Mouse (Mus musculus): Measurements from ENCODE around the gene Slc5a4b. TPM values are rescaled to one million over a fixed set of nuclear protein-coding genes. Genes with fewer than 3 reads are reported as not detected.

Gene Slc5a4b
- total RNA-seq, 2 experiments from 2014 or later = not detected

DNA sequence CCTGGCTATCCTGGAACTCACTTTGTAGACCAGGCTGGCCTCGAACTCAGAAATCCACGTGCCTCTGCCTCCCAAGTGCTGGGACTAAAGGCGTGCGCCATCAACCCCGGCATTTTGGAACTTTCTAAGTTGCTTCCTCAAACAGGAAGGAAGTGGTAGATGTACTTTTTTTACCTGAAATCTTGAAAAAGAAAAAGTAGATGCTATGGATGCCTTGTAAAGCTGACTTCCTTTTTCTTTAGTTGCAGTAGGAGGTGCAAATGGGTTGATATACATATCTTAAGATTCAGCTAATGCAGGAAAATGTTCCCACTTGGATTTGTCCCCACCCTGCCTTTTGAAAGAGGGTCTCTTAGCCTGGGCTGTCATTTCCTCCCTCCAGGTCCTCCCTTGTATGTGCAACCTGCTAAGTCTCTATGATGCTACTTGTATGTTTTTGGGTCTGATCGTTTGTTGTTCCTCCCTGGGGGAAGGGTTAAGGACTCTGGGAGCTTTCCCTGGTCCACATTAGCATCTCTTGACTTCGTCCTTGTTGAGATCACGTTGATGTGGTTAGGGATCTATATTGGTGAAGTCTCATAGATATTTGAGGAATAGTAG, 76.7 kb downstream of the Slc5a4b start:
- Histone ChIP-seq H3K4me3 (no peak overlapping the region), H3K27ac (no peak overlapping the region)
- no peak for DNase-seq (ENCODE audit: extremely low spot score in 1 of 2, low spot score in 2 of 2)
- TF ChIP-seq CTCF (IDR thresholded peaks at IDR 0.05) = no peak
- intact Hi-C loops (cut with DNase I) = no loop called here

- Histone ChIP-seq H3K27ac (peak overlapping the region; percentile 72; the same call in 1 of the 2 replicates), H3K4me3 (peak overlapping the region; percentile 90)
- DNase-seq (ENCODE audit: extremely low spot score in 1 of 2, low spot score in 2 of 2) = no peak
- no peak for TF ChIP-seq CTCF (IDR thresholded peaks at IDR 0.05)
- intact Hi-C loops (cut with DNase I) = no loop called here
These were observed 77.7 kb downstream of the Slc5a4b start for GRCm38 (mm10) chr10:76033119-76033455.

GRCm38 (mm10) chr10:76032402-76033118, 78.2 kb downstream of the Slc5a4b start, which contains the start of gene Zfp280b:
TSS of gene Zfp280b (plus strand) at chr10:76032650.
- intact Hi-C loops (cut with DNase I) = no loop called here
- Histone ChIP-seq H3K4me3 (peak within 1 kb of the TSS; percentile 90), H3K27ac (peak within 1 kb of the TSS; percentile 72)
- DNase-seq (ENCODE audit: extremely low spot score in 1 of 2, low spot score in 2 of 2) = peak; percentile 94 to 95
- peak; percentile 74 for TF ChIP-seq CTCF (IDR thresholded peaks at IDR 0.05)

GRCm38 (mm10) chr10:76031511-76032401, 79.0 kb downstream of the Slc5a4b start:
- intact Hi-C loops (cut with DNase I) = no loop called here
- no peak for TF ChIP-seq CTCF (IDR thresholded peaks at IDR 0.05)
- Histone ChIP-seq H3K27ac (peak overlapping the region; percentile 69), H3K4me3 (peak overlapping the region; percentile 90)
- peak in 1 of 2 experiments; percentile 11 for DNase-seq (ENCODE audit: extremely low spot score in 1 of 2, low spot score in 2 of 2)

DNA sequence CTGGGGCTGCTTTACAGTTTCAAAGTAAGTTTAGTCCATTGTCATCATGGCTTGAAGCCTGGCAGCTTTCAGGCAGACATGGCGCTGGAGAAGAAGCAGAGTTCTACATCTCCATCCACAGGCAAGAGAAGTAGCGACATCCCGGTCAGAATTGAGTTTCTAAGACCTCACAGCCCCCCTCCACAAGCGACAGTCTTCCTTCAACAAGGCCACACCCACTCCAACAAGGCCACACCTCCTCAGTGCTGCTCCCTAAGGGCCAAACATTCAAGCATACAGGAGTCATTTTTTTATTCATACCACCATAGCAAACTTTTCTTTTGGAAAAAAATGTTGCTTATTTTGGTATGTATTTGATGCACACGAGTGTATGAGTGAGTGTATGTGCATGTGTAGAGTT, 80.3 kb downstream of the Slc5a4b start:
- no peak for DNase-seq (ENCODE audit: extremely low spot score in 1 of 2, low spot score in 2 of 2)

DNA sequence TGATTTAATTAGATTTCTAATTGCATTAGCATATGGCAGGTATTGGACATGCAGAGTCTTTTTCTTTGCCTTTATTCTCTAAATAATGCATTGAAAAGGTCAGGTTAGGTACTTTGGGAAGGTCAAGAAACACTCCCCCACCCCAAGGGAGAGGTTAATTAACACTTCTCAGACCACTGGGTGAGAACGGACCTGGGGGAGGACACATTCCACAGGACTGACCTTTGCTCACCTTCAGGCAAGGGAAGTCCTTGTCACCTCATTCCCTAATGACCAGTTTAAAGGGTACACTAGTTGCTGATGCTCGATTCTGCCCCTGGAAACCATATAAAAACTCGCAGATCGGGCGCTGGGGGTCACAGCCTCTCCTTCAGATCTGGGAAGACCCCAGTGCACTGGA, 81.5 kb downstream of the Slc5a4b start:
- no peak for TF ChIP-seq CTCF (IDR thresholded peaks at IDR 0.05)
- no peak overlapping the region for H3K4me3 ChIP-seq
- intact Hi-C loops (cut with DNase I) = no loop called here
- DNase-seq (ENCODE audit: extremely low spot score in 1 of 2, low spot score in 2 of 2) = no peak
- H3K27ac ChIP-seq = no peak overlapping the region

More for the DNA sequence above, 80.3 kb downstream of the Slc5a4b start:
- no peak overlapping the region for H3K4me3 ChIP-seq
- H3K27ac ChIP-seq = no peak overlapping the region
- intact Hi-C loops (cut with DNase I) = no loop called here
- TF ChIP-seq CTCF (IDR thresholded peaks at IDR 0.05) = no peak

DNA sequence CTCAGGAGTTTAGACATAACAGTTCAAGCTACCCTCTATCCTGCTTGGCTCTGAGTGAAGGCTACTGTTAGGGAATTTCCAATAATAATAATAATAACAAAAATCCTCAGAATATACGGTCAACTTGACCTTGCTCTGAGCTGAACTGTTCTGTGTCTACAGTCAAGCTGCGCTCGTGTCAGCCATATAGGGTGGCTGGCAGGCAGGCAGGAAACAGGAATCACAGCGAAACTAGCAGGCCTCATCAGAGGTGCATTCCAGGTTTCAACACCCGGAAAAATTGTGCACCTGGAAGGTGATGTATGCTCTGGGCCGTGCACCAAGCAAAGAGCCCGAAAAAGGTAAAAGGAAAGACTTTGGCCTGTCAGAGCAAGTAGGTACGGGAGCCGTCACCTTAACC, 82.4 kb downstream of the Slc5a4b start:
- Histone ChIP-seq H3K27ac (no peak overlapping the region), H3K4me3 (no peak overlapping the region)
- no peak for DNase-seq (ENCODE audit: extremely low spot score in 1 of 2, low spot score in 2 of 2)
- TF ChIP-seq CTCF (IDR thresholded peaks at IDR 0.05) = no peak
- intact Hi-C loops (cut with DNase I) = no loop called here

GRCm38 (mm10) chr10:76028016-76028366, 82.8 kb downstream of the Slc5a4b start:
- intact Hi-C loops (cut with DNase I) = no loop called here
- DNase-seq (ENCODE audit: extremely low spot score in 1 of 2, low spot score in 2 of 2) = no peak
- TF ChIP-seq CTCF (IDR thresholded peaks at IDR 0.05) = no peak
- no peak overlapping the region for H3K4me3 ChIP-seq
- no peak overlapping the region for H3K27ac ChIP-seq

DNA sequence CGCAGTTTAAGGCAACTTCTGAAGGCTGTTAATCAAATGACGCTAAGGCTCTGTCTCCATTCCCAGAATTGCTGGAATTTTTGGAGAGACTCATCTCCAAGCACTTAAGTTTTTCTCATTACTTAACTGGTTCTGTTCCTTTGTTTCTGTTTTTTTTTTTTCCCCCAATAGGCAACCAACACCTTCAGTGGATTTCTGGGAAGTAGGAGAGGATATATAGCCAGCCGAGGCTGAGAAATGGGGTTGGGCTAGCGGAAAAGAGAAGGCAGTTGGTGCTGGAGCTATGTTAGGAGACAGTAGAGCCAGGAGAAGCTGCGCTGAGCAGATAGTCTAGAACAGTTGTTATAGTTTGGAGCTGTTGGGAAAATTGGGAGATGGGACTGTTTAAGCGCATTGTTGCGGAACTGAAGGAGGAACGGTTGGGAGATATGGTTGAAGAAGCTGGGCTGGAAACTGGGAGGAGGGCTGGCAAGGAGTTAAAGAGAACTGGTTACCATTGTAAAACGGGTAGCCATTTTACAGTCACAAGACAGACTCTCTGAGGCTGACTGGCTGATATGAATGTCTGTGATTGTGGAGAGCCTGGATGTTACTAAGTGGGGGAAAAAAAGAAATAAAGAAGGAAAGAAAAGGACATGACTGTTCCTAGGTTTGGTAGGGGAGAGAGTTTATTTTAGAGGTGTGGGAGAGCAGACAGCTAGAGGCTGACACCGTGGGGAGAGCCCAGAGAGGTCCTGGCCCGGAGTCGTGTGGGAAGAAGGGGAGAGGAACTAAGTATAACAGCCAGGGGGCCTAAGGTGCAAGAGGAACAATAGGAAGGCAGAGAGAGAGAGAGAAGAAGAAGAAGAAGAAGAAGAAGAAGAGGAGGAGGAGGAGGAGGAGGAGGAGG, 83.4 kb downstream of the Slc5a4b start:
- no peak for TF ChIP-seq CTCF (IDR thresholded peaks at IDR 0.05)
- Histone ChIP-seq H3K27ac (no peak overlapping the region), H3K4me3 (no peak overlapping the region)
- intact Hi-C loops (cut with DNase I) = no loop called here
- no peak for DNase-seq (ENCODE audit: extremely low spot score in 1 of 2, low spot score in 2 of 2)

DNA sequence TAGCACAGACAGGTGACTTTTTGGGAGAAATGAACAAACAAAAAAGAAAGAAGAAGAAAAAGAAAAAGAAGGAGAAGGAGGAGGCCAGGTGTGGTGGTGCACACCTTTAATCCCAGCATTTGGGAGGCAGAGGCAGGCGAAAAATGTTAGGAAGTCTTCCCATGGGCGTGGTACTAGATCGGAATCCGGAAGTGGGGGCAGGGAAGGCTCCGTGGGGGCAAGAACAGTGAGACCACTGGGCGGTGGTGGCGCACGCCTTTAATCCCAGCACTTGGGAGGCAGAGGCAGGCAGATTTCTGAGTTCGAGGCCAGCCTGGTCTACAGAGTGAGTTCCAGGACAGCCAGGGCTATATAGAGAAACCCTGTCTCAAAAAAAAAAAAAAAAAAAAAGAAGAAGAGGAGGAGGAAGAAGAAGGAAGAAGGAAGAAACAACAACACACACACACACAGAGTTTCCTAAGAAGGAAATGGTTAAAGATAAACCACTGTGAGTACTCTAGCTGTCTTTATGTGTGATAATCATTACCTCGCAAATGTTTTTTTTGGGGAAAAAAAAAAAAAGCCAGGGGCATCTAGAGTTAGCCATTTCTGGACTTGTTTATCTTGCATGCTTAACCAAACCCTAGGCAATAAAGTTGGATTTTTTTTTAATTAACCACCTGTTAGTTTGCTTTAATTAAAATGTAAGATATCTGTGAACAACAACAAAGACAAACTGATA, 85.1 kb downstream of the Slc5a4b start:
- intact Hi-C loops (cut with DNase I) = no loop called here
- TF ChIP-seq CTCF (IDR thresholded peaks at IDR 0.05) = no peak
- Histone ChIP-seq H3K27ac (no peak overlapping the region), H3K4me3 (no peak overlapping the region)
- no peak for DNase-seq (ENCODE audit: extremely low spot score in 1 of 2, low spot score in 2 of 2)

- intact Hi-C loops (cut with DNase I) = no loop called here
- TF ChIP-seq CTCF (IDR thresholded peaks at IDR 0.05) = no peak
These were observed 86.8 kb downstream of the Slc5a4b start for GRCm38 (mm10) chr10:76023921-76024320.

More at GRCm38 (mm10) chr10:76023921-76024320, 86.8 kb downstream of the Slc5a4b start:
- Histone ChIP-seq H3K4me3 (no peak overlapping the region), H3K27ac (no peak overlapping the region)
- DNase-seq (ENCODE audit: extremely low spot score in 1 of 2, low spot score in 2 of 2) = no peak
